Mouse (Mus musculus): ENCODE results near the gene Eps8l2.
A peak's percentile ranks its signal among the peaks of the same experiment; 100 is the strongest.

Eps8l2 gene

DNA sequence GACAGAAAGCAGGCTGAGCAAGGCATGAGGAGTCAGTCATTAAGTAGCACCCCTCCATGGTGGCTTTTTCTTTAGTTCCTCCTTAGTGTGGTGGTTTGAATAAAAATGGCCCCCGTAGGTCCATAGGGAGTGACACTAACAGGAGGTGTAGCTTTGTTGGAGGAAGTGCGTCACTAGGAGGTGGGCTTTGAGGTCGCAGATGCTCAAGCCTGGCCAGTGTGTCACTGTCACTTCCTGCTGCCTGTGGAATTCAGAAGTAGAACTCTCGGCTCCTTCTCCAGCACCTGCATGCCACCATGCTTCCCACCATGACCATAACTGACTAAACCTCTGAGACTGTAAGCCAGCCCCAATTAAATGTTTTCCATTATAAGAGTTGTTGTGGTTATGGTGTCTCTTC, 28.7 kb downstream of the Eps8l2 start:
- peak; percentile 42 for DNase-seq (ENCODE audit: low read depth)

DNA sequence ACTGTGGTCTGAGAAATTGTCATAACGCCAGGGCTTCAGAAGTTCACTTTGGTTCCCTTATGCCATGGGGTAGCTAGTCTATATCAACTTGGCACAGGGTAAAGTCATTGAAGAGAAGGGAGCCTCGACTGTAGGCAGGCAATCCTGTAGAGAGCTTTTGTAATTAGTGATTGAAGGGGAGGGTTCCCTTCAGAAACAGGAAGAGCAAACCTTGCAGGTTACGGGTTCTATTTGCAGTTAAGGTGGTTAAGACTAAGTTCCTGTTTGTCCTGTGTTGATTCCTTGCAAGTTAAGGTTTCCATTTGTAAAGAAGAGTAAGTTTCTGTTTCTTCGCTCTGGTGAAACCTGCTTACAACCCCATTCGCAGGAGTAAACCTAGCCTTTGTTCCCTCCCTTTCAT, 31.2 kb downstream of the Eps8l2 start:
- DNase-seq (ENCODE audit: low read depth) = peak; percentile 35

DNA sequence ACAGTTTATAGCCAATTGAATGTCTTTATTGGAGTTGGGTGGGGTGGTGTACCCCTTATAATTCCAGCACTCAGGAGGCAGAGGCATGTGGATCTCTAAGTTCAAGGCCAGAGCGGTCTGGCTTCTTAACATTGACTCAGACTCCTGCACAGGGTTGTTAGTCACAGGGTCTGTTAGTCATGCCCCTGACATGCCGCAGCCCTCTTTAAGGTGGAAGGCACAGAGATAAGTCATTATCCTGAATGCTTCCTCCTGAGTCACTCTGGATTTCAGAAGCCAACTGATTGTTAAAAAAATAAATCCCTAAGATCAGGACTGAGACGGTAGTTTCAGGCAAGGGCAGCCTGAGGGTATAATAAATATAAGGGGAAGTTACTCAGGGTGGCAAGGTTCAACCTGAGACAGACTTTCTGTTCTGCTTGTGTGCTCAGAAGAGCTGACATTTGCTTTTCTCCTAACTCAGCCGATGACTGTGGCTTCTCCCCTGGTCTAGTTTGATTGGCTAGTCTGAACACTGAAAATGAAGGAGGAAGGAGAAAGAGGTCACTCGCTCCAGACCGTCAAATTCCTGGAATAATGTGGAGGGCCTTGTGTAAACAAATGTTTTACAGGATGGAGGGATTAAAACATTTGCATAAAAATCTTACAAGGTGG, 33.4 kb downstream of the Eps8l2 start:
- peak; percentile 92 for DNase-seq (ENCODE audit: low read depth)

DNA sequence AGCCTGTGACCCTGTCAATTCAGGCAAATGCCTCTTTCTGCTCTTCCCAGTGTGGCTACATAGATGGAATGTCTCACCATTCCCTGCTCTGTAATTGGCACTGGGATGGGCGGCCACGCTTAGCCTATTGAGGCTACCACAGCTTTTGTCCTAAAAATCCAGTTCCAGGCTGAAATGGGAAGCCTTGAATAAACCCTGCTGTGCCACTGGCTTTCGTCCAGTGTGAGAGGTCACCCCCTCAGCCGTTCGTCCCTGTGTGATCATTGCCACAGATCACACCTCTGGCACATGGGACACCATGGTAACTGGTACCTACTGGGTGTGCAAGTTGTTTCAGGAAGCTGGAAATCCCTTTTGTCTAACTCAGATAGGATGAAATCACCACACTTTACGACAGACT, 34.9 kb downstream of the Eps8l2 start:
- DNase-seq (ENCODE audit: low read depth) = no peak

- no peak for DNase-seq (ENCODE audit: low read depth)
These were observed 35.7 kb downstream of the Eps8l2 start for GRCm38 (mm10) chr7:141374399-141374798.

- DNase-seq (ENCODE audit: low read depth) = peak; percentile 94
These were observed 40.9 kb downstream of the Eps8l2 start for GRCm38 (mm10) chr7:141379584-141379983.

GRCm38 (mm10) chr7:141381068-141381835, 42.6 kb downstream of the Eps8l2 start:
- DNase-seq (ENCODE audit: low read depth) = peak; percentile 48

- peak; percentile 45 for DNase-seq (ENCODE audit: low read depth)
These were observed 49.3 kb downstream of the Eps8l2 start for GRCm38 (mm10) chr7:141387807-141388486.

GRCm38 (mm10) chr7:141388487-141389109, 49.9 kb downstream of the Eps8l2 start:
- no peak for DNase-seq (ENCODE audit: low read depth)

GRCm38 (mm10) chr7:141390326-141391259, 51.9 kb downstream of the Eps8l2 start:
- DNase-seq (ENCODE audit: low read depth) = peak; percentile 54

GRCm38 (mm10) chr7:141391625-141392551, 53.2 kb downstream of the Eps8l2 start, which contains the start of gene Taldo1:
Gene Taldo1, plus strand, starts transcription at chr7:141392199.
- peak; percentile 96 for DNase-seq (ENCODE audit: low read depth)

GRCm38 (mm10) chr7:141392552-141393222, 54.0 kb downstream of the Eps8l2 start:
- DNase-seq (ENCODE audit: low read depth) = peak; percentile 89

GRCm38 (mm10) chr7:141394158-141394557, 55.5 kb downstream of the Eps8l2 start:
- DNase-seq (ENCODE audit: low read depth) = peak; percentile 94

GRCm38 (mm10) chr7:141394771-141395170, 56.1 kb downstream of the Eps8l2 start:
- DNase-seq (ENCODE audit: low read depth) = peak; percentile 87

GRCm38 (mm10) chr7:141395348-141395747, 56.7 kb downstream of the Eps8l2 start:
- peak; percentile 80 for DNase-seq (ENCODE audit: low read depth)

GRCm38 (mm10) chr7:141403305-141403704, 64.6 kb downstream of the Eps8l2 start:
- DNase-seq (ENCODE audit: low read depth) = peak; percentile 81

DNA sequence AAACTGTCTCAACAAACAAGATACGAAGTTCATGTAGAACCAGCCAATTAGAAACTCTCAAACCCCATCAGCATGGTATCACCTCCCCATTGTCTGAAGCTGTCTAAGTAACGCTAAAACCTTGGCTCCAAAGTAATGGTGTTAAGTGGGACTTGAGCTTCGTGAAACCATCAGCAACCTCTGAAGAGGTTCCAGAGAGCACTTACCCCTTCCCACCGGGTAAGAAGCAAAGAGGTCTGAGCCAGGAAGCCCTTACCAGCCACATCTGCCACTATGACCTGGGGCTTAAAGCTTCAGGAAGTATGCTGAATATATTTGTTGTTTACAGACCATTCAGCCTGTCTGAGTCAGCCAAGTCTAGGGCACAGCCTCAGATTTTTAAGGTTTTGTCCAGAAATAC, 66.8 kb downstream of the Eps8l2 start:
- DNase-seq (ENCODE audit: low read depth) = no peak

DNA sequence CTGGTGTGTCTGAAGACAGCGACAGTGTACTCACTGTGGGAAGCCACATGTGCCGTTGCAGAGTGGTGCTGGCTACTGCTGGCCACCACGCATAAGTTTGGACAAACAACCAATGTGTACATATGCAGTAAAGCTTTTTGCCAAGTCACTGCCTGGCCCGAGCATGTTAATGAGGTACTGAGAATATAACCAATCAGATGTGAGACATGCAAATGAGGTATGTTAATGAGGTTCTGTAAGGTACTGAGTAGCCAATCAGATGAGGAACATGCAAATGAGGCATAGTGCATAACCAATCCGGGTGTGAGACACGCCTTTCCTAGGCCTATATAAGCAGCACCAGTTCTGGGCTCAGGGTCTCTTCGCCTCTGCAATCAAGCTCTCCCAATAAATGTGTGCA, 69.0 kb downstream of the Eps8l2 start:
- DNase-seq (ENCODE audit: low read depth) = peak; percentile 26

- peak; percentile 83 for DNase-seq (ENCODE audit: low read depth)
These were observed 70.2 kb downstream of the Eps8l2 start for GRCm38 (mm10) chr7:141408833-141409232.

GRCm38 (mm10) chr7:141410631-141411030, 72.0 kb downstream of the Eps8l2 start:
- no peak for DNase-seq (ENCODE audit: low read depth)
